Mouse (Mus musculus): ENCODE measurements around the gene Ptpn6. TPM values are rescaled to one million over a fixed set of nuclear protein-coding genes. Genes with fewer than 3 reads are reported as not detected.

Gene Ptpn6
- polyA plus RNA-seq, 1 experiment from 2014 or later: 5.6 TPM

DNA sequence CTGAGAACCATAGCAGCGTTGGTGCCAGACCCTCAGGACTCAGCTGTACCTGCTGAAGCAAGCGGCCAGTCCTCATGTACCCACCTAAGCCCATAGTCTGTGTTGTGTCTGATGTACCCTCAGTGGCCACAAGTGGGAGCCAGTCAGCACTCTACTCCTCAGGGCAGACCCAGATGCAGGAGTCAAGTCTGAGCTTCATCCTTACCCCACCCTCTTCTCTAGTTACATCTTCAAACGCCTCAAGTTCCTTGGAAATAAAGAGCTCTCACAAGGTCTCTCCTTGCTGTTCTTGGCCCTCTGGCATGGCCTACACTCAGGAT, 35.8 kb downstream of the Ptpn6 start:
- H3K27ac ChIP-seq (replicated peaks): no peak overlapping the region
- H3K4me1 ChIP-seq: no peaks in the 10 kb centered on the region
- H3K4me2 ChIP-seq (replicated peaks): no peak overlapping the region
- ATAC-seq (ENCODE audit: low FRiP score, low read depth): peak; percentile 55
- no peak overlapping the region for H3K4me3 ChIP-seq
- no peak overlapping the region for H3K9ac ChIP-seq (replicated peaks)
- no peaks in the 10 kb centered on the region for H3K27me3 ChIP-seq
- peaks cover 87% of the 10 kb centered on the region for H3K36me3 ChIP-seq
- whole genome bisulfite sequencing: 55% methylated on average over 3 of the region's 3 CpGs
- no peaks in the 10 kb centered on the region for H3K9me3 ChIP-seq

DNA sequence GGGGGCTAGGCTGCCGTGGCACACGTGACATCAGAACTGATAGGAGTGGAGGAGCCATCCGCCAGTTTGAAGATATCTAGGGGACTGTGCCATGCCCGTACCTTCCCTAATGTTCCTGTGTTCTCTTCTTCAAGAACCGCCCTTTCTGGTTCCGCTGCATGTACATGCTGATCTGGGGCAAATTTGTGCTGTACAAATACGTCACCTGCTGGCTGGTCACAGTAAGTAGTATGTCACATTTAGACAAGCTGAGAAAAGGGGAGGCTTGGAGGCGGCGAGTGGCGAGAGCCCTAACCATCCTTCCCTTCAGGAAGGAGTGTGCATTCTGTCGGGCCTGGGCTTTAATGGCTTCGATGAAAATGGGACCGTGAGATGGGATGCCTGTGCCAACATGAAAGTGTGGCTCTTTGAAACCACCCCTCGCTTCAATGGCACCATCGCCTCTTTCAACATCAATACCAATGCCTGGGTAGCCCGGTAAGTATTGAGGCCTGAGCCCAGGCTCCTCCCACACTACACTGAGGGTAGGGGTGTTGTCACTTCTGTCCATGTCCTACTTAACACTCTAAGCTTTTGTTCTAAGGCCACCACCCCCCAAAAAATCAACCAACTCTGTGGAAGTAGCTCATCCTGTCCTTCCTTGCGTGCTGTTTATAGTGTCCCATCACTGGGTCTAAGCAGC, 36.3 kb downstream of the Ptpn6 start:
- Histone ChIP-seq H3K4me3 (no peak overlapping the region), H3K4me1 (no peaks in the 10 kb centered on the region), H3K4me2 (replicated peaks) (no peak overlapping the region), H3K36me3 (peaks cover 82% of the 10 kb centered on the region), H3K9me3 (no peaks in the 10 kb centered on the region), H3K9ac (replicated peaks) (no peak overlapping the region), H3K27me3 (no peaks in the 10 kb centered on the region), H3K27ac (replicated peaks) (no peak overlapping the region)
- 92% methylated on average over 17 of the region's 17 CpGs for WGBS
- ATAC-seq (ENCODE audit: low FRiP score, low read depth): peak; percentile 16; the same call in 1 of the 2 replicates

DNA sequence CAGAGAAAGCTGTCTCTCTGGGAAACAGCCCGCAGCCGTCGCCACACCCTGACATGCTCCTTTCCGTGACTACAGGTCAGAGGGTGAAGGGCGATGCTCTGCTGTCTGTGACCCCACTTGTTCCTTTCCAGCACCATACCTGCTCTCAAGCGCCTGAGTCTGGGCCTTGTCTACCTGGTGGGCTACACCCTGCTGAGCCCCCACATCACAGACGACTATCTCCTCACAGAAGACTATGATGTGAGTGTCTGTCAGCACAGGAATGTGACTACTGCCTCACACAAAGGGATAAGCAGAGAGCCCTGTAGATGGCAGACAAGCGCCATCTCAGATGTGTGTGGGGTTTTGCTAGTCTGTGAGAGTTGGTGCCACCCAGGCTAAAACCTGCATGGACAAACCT, 37.2 kb downstream of the Ptpn6 start:
- no peaks in the 10 kb centered on the region for H3K27me3 ChIP-seq
- no peak for ATAC-seq (ENCODE audit: low FRiP score, low read depth)
- H3K4me1 ChIP-seq: no peaks in the 10 kb centered on the region
- H3K4me3 ChIP-seq: no peak overlapping the region
- no peaks in the 10 kb centered on the region for H3K9me3 ChIP-seq
- 78% methylated on average over 8 of the region's 8 CpGs for WGBS
- no peak overlapping the region for H3K27ac ChIP-seq (replicated peaks)
- H3K4me2 ChIP-seq (replicated peaks): no peak overlapping the region
- peaks cover 74% of the 10 kb centered on the region for H3K36me3 ChIP-seq
- H3K9ac ChIP-seq (replicated peaks): no peak overlapping the region

DNA sequence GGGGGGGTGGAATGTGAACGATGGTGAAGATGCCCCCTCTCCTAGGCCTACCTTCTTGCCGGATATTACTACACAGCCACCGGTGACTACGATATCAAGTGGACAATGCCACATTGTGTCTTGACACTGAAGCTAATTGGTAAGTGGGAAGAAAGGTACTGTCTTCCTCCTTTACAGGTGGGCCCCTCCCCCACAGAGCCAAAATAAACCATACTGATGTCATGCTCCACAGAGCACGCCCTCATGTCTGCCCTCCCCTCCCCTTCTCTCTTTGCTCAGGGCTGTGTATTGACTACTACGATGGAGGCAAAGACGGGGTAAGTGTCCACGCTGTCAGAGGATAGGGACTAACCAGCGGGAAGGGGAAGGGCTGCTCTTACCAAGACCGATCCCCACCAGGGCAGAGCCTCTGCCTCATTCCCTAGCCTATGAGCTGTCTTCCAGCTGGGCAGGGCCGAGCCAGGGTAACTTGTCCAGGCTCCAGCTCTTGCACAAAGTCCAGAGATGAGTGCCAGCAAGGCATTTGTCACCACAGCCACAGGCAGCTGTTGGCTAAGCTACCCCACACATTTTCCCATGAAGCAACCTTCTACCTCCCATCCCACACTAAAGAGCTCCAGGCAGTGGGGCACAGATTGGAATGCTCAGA, 38.4 kb downstream of the Ptpn6 start:
- Histone ChIP-seq H3K4me3 (no peak overlapping the region), H3K27me3 (no peaks in the 10 kb centered on the region), H3K4me1 (no peaks in the 10 kb centered on the region), H3K4me2 (replicated peaks) (no peak overlapping the region), H3K36me3 (peaks cover 61% of the 10 kb centered on the region), H3K27ac (replicated peaks) (no peak overlapping the region), H3K9me3 (no peaks in the 10 kb centered on the region), H3K9ac (replicated peaks) (no peak overlapping the region)
- WGBS: 86% methylated on average over 11 of the region's 11 CpGs
- ATAC-seq (ENCODE audit: low FRiP score, low read depth): no peak

DNA sequence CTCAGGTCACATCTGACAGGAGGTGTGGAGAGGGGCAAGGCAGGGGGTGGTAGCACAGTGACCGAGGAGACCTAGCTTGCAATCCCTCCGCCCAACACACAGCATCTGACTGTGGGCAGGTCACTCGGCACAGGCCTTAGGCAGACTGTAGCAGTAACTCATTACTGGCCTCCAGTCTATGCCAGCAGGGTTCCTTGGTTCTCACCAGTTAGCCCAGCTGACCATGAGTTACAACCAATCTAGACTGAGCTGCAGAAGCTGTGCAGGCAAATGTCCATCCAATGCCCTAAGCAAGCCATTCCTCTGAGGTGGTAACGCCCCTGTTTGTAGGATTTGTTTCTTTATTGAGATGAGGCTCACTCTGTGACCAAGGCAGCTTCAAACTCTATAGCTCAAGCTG, 39.1 kb downstream of the Ptpn6 start:
- 87% methylated on average over 4 of the region's 4 CpGs for WGBS
- no peaks in the 10 kb centered on the region for H3K27me3 ChIP-seq
- no peak overlapping the region for H3K9ac ChIP-seq (replicated peaks)
- H3K4me2 ChIP-seq (replicated peaks): no peak overlapping the region
- H3K4me1 ChIP-seq: no peaks in the 10 kb centered on the region
- no peak overlapping the region for H3K27ac ChIP-seq (replicated peaks)
- ATAC-seq (ENCODE audit: low FRiP score, low read depth): no peak
- no peak overlapping the region for H3K4me3 ChIP-seq
- H3K36me3 ChIP-seq: peaks cover 54% of the 10 kb centered on the region
- H3K9me3 ChIP-seq: no peaks in the 10 kb centered on the region

DNA sequence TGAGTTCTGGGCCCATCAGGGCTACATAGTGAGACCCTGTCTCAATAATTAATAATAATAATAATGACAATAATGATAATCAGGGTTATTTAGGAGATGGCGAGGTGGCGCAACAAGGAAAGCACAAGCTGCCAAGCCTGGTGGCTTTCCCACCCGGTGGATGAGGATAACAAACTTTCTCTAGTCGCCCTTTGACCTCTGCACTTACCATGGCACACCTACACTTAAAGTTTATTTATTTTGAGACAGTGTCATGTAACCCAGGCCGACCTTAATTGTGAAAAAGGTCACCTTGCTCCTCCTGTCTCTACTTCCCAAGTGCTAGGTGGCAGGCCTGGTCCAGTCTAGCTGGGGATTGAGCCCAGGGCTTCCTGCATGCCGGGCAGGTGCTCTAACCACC, 39.8 kb downstream of the Ptpn6 start:
- no peak overlapping the region for H3K4me3 ChIP-seq
- no peaks in the 10 kb centered on the region for H3K9me3 ChIP-seq
- no peaks in the 10 kb centered on the region for H3K27me3 ChIP-seq
- H3K4me1 ChIP-seq: no peaks in the 10 kb centered on the region
- H3K4me2 ChIP-seq (replicated peaks): no peak overlapping the region
- peaks cover 49% of the 10 kb centered on the region for H3K36me3 ChIP-seq
- no peak overlapping the region for H3K9ac ChIP-seq (replicated peaks)
- no peak for ATAC-seq (ENCODE audit: low FRiP score, low read depth)
- WGBS: 93% methylated on average over 6 of the region's 6 CpGs
- H3K27ac ChIP-seq (replicated peaks): no peak overlapping the region

DNA sequence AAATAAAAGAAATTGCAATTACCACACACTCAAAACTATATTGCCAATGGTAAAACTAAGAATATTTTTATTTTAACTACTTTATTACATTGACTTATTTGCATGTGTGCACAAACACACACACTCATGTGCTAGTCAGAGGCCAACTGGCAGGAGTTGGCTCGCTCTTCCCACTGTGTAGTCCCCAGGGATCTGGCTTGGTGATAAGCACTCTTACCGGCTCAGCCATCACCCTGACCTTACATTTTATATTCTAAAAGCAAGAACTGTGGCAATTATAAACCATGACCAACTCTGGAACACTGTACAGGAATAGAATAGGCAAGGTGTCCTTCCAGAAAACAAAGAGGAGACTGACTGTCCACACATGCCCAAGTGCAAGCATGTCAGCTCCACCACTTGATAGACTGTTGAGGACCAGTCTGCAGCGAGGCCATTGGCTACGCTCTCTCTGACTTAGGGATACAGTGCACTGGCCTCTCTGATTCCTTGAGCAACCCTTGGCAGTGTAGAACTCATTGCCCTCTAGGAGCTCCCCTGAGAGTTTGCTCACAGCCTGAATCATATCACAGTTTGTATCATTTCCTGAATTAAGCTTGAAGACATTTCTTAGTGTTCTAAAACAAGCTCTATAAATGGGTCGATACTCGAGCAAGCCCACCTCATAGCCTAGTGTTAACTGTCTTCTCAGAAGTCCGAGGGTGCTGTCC, 41.9 kb downstream of the Ptpn6 start:
- Histone ChIP-seq H3K4me1 (no peaks in the 10 kb centered on the region), H3K27me3 (no peaks in the 10 kb centered on the region), H3K9me3 (no peaks in the 10 kb centered on the region), H3K36me3 (peaks cover 28% of the 10 kb centered on the region), H3K9ac (replicated peaks) (no peak overlapping the region), H3K27ac (replicated peaks) (no peak overlapping the region), H3K4me2 (replicated peaks) (no peak overlapping the region), H3K4me3 (no peak overlapping the region)
- 91% methylated on average over 7 of the region's 7 CpGs for WGBS
- no peak for ATAC-seq (ENCODE audit: low FRiP score, low read depth)

DNA sequence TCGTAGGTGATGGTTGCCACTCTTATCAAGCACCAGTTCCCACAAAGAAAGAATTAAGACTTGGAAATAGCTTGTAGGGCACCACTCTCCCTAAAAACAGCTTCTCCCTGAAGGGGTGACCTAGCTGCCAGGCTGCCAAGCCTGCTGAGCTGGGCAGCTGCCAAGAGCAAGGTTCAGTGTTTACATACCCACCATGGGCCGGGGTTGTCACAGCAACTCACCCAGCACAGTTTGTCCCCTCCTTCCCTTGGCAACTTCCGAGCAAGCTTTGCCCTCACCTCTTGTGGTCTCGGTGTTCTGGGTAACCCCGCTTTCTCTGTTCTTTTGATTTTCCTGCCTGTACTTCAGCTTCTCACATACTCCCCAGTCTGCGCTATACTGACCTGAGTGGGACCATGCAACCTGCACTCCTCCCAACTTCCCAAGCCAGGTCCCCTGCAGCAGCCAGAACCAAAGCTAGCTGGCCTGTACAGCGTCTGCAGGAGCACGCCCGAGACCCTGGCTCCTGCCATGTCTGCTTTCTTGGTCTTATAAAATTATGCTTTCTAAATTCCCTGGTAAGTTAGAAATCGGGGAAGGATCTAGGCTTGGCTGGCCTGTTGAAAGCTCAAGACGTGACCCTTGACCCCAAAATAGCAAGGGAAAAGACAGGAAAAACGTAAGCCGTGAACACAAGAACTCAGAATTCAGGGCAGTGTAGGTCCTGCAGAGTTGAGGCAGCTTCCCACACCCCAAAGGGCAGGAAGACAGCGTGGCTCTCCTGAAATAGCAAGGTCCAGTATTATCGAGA, 44.2 kb downstream of the Ptpn6 start:
- Histone ChIP-seq H3K27ac (replicated peaks) (no peak overlapping the region), H3K36me3 (peaks cover 5% of the 10 kb centered on the region; the same call in 1 of the 2 replicates), H3K27me3 (no peaks in the 10 kb centered on the region), H3K4me1 (no peaks in the 10 kb centered on the region), H3K4me2 (replicated peaks) (no peak overlapping the region), H3K4me3 (no peak overlapping the region), H3K9me3 (no peaks in the 10 kb centered on the region), H3K9ac (replicated peaks) (no peak overlapping the region)
- no peak for ATAC-seq (ENCODE audit: low FRiP score, low read depth)
- WGBS: 86% methylated on average over 15 of the region's 15 CpGs

DNA sequence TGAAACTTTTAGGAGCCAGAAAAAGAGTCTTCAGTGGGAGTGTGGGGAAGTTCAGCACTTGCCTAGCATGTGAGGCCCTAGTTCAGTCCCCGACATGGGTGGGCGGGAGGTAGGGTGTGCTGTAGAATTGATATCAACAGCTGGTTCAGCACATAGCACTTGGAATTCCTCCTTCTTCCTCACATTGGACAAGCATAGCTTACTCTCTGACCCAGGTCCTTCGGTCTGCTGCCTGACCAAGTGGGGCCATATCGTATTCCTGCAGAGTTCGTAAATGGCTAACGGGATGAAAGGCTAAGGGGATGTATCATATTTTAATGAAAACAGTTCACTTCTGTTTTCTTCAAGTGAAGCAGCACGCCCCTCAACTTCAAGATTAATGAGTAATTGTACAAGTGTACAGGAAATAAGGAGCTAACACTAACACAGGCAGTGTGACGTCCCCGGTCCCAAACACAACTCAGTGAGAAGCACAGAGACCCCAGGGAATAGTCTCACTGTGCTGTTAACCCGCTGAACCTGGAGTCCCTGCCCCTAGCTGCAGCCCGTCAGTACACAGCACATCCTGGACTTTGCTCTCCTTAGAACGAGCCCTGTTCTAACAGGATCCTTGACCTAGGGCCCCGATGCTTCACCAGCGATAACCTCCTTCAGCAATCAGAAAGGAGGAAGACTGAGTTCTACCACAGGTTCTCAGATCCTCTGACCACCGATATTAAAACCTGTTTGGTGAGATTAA, 45.1 kb downstream of the Ptpn6 start:
- Histone ChIP-seq H3K27ac (replicated peaks) (no peak overlapping the region), H3K4me2 (replicated peaks) (no peak overlapping the region), H3K27me3 (no peaks in the 10 kb centered on the region), H3K36me3 (no peaks in the 10 kb centered on the region), H3K9me3 (no peaks in the 10 kb centered on the region), H3K4me1 (no peaks in the 10 kb centered on the region), H3K9ac (replicated peaks) (no peak overlapping the region), H3K4me3 (no peak overlapping the region)
- 83% methylated on average over 15 of the region's 15 CpGs for WGBS
- ATAC-seq (ENCODE audit: low FRiP score, low read depth): no peak

DNA sequence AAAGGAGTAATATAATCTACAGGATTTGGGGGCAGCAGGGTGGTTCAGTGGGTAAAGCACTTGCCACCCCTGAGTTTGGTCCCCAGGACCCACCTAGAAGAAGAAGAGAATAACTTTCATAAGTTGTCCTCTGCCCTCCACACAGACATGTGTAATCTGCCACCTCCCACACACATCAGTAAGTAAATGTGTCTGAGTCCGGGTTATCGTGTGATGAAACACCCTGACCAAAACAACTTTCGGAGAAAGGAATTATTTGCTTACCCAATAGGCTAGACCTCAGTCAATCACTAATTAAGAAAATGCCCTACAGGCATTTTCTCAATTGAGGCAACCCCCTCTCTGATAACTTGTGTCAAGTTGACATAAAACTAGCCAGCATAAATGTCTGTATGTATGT, 48.0 kb downstream of the Ptpn6 start:
- Histone ChIP-seq H3K4me3 (no peak overlapping the region), H3K27ac (replicated peaks) (no peak overlapping the region), H3K4me1 (no peaks in the 10 kb centered on the region), H3K9ac (replicated peaks) (no peak overlapping the region), H3K36me3 (no peaks in the 10 kb centered on the region), H3K9me3 (no peaks in the 10 kb centered on the region), H3K4me2 (replicated peaks) (no peak overlapping the region), H3K27me3 (no peaks in the 10 kb centered on the region)
- WGBS: 96% methylated on average over 3 of the region's 3 CpGs
- ATAC-seq (ENCODE audit: low FRiP score, low read depth): no peak

DNA sequence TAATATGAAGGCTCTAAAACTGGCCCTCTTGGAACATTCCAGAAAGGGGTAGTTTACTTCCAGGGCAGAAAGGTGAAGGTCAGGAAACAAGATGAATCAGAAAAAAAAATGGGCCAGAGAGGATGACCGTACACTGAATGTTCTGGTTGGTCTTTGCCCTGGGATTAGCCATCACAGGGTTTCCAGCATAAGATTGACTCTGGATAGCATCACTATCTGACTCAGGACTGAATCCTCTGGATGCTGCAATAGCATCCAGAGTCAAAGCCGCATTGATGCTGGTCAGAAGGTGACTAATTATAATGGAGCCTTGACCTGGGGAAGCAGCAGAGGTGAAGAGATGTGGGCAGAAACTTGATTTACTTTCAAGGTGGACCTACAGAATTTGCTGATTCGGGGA, 49.5 kb downstream of the Ptpn6 start:
- Histone ChIP-seq H3K36me3 (no peaks in the 10 kb centered on the region), H3K9ac (replicated peaks) (no peak overlapping the region), H3K4me2 (replicated peaks) (no peak overlapping the region), H3K27ac (replicated peaks) (no peak overlapping the region), H3K9me3 (no peaks in the 10 kb centered on the region), H3K4me1 (no peaks in the 10 kb centered on the region), H3K4me3 (no peak overlapping the region), H3K27me3 (no peaks in the 10 kb centered on the region)
- ATAC-seq (ENCODE audit: low FRiP score, low read depth): no peak
- WGBS: 96% methylated on average over 3 of the region's 3 CpGs

All from midbrain, embryonic 12.5 days (tissue).